ENCODE assay signal across 18 mouse cellular contexts in genomic region chr4:3238493-3238892, GRCm38 (mm10). TPM values are rescaled to one million over a fixed set of nuclear protein-coding genes. Genes with fewer than 3 reads are reported as not detected.
"Had no signal": no experiment of that assay in that cellular context is flagged by ENCODE, and none has a peak within 500 bp of the region (broad histone marks: within the 10 kb centered on the region; RNA-seq: fewer than 3 reads in every experiment).

No protein-coding gene starts in this region.

RNA-seq across cellular contexts. Expression of gene Vmn1r3, which starts 53.3 kb away (rescaled TPM):
- total RNA-seq: megakaryocyte, adult 5-6 weeks; megakaryocyte-erythroid progenitor cell, adult 5-6 weeks; midbrain, postnatal 0 days had no signal
- polyA plus RNA-seq: liver, embryonic 13.5 days; liver, embryonic 15.5 days; liver, postnatal 0 days; lung, adult 2 months; lung, embryonic 15.5 days; midbrain, embryonic 10.5 days; midbrain, embryonic 13.5 days; midbrain, embryonic 15.5 days; midbrain, postnatal 0 days; myocyte; neural tube, embryonic 11.5 days; neural tube, embryonic 13.5 days; neural tube, embryonic 15.5 days; spleen, adult 2 months; stomach, embryonic 15.5 days; thymus, postnatal 0 days had no signal
